Mouse (Mus musculus) liver, embryonic 14.5 days (tissue): ENCODE data around the gene Rhpn2. TPM values are rescaled to one million over a fixed set of nuclear protein-coding genes. Genes with fewer than 3 reads are reported as not detected.

ENCODE experiments used
- ATAC-seq: fragments of 200-750 bp; cut with Nextera tagmentation; 2 replicates; pipeline ENCODE4 v1.8.0; 2017; ENCODE audit warnings: moderate number of reproducible peaks, mild to moderate bottlenecking, moderate library complexity; ENCODE audit not compliant: insufficient read depth
- DNase-seq, 3 experiments: peaks; one replicate each; pipeline ENCODE4 v3.0.0-alpha.2; 2012 to 2013; ENCODE audit warnings: low read depth in 3 of 3, low spot score in 3 of 3
- H3K27ac ChIP-seq: fragments of 300-500 bp; sonication (generic); 2 replicates; pipeline ENCODE4 v1.5.1; 2014; ENCODE audit warnings: moderate library complexity, mild to moderate bottlenecking, control low read depth, inconsistent platforms
- H3K27me3 ChIP-seq: fragments of 300-500 bp; sonication (generic); 2 replicates; pipeline ENCODE4 v1.6.1; 2014; ENCODE audit warnings: mild to moderate bottlenecking, low read length, moderate library complexity; ENCODE audit not compliant: control insufficient read depth, insufficient read depth
- H3K36me3 ChIP-seq: fragments of 300-500 bp; sonication (generic); replicated peaks from 2 replicates; pipeline ENCODE4 v1.6.1; 2014; ENCODE audit warnings: low read depth; ENCODE audit not compliant: control insufficient read depth, insufficient read depth
- H3K4me1 ChIP-seq, 2 experiments: fragments of 200-500 bp in 1 of 2; fragments of 300-500 bp in 1 of 2; sonication (generic) in 1 of 2; replicated peaks; 2 replicates each; pipeline ENCODE4 v1.6.1; 2012 to 2014; ENCODE audit warnings: antibody characterized with exemption in 1 of 2, inconsistent platforms in 1 of 2, low read length in 1 of 2; ENCODE audit not compliant: control insufficient read depth in 2 of 2, insufficient read depth in 2 of 2
- H3K4me2 ChIP-seq: fragments of 300-500 bp; sonication (generic); 2 replicates; pipeline ENCODE4 v1.6.1; 2014; ENCODE audit warnings: low read depth, mild to moderate bottlenecking, control low read depth, moderate library complexity
- H3K4me3 ChIP-seq, 2 experiments: fragments of 200-500 bp in 1 of 2; fragments of 300-500 bp in 1 of 2; sonication (generic) in 1 of 2; 2 replicates each; pipeline ENCODE4 v1.5.1; 2012 to 2014; ENCODE audit warnings: low read depth in 2 of 2, low read length in 2 of 2, mild to moderate bottlenecking in 2 of 2, control low read depth in 1 of 2, inconsistent platforms in 1 of 2, moderate library complexity in 1 of 2; ENCODE audit not compliant: insufficient read depth in 1 of 2
- H3K9ac ChIP-seq: fragments of 300-500 bp; sonication (generic); replicated peaks from 2 replicates; pipeline ENCODE4 v1.6.1; 2014; ENCODE audit warnings: mild to moderate bottlenecking, control low read depth, moderate library complexity
- H3K9me3 ChIP-seq: fragments of 300-500 bp; sonication (generic); 2 replicates; pipeline ENCODE4 v1.6.1; 2016; ENCODE audit warnings: low read length, mixed read lengths; ENCODE audit not compliant: control insufficient read depth
- CTCF ChIP-seq: IDR thresholded peaks from 2 replicates; pipeline ENCODE4 v1.5.1; 2016; ENCODE audit warnings: antibody characterized with exemption, low read depth, control low read depth
- EP300 ChIP-seq: IDR thresholded peaks from 2 replicates; pipeline ENCODE4 v1.6.1; 2016; ENCODE audit warnings: antibody characterized with exemption, low read depth
- WGBS: fragments of 180-500 bp; shearing (Covaris S2); extraction: QIAGEN DNeasy Blood & Tissue Kit; methylation state at CpG from one replicate; pipeline ENCODE4 v1.1.7; 2014; ENCODE audit not compliant: insufficient replicate concordance; 5-methylcytosine and 5-hydroxymethylcytosine counted together
- polyA plus RNA-seq, 2 experiments: library from polyadenylated mRNA; depleted of rRNA in 1 of 2; stranded (reverse) in 1 of 2; unstranded in 1 of 2; fragments of >200 nt; fragmentation: Nextera tagmentation in 1 of 2; extraction: Ambion mirVana in 1 of 2; gene quantifications; 2 replicates each; pipeline versions ENCODE4 v1.2.1 to v1.2.3; 2012 to 2014

Gene Rhpn2
- polyA plus RNA-seq, 2 experiments, result 2.8 to 3.0 TPM

GRCm38 (mm10) chr7:35319755-35320154, 14.2 kb upstream of the Rhpn2 start:
- no peak overlapping the region for H3K27ac ChIP-seq
- H3K9ac ChIP-seq, result no peak overlapping the region
- H3K4me2 ChIP-seq, result no peak overlapping the region
- DNase-seq (no peak), ATAC-seq (no peak)
- peaks cover 0 to 15% of the 10 kb centered on the region in 2 experiments; a peak in 2 of 4 replicates for H3K4me1 ChIP-seq
- TF ChIP-seq CTCF, result no peak
- no peak for TF ChIP-seq EP300
- no peaks in the 10 kb centered on the region for H3K9me3 ChIP-seq
- no peaks in the 10 kb centered on the region for H3K36me3 ChIP-seq
- WGBS, result 59% methylated on average over 4 of the region's 4 CpGs
- no peak overlapping the region for H3K4me3 ChIP-seq
- no peaks in the 10 kb centered on the region for H3K27me3 ChIP-seq

GRCm38 (mm10) chr7:35322161-35322560, 11.8 kb upstream of the Rhpn2 start:
- no peak overlapping the region for H3K27ac ChIP-seq
- no peak overlapping the region for H3K4me2 ChIP-seq
- H3K27me3 ChIP-seq, result no peaks in the 10 kb centered on the region
- no peak for ATAC-seq
- no peak overlapping the region for H3K9ac ChIP-seq
- no peaks in the 10 kb centered on the region for H3K9me3 ChIP-seq
- no peak for TF ChIP-seq CTCF
- no peak for TF ChIP-seq EP300
- DNase-seq, result no peak
- no peaks in the 10 kb centered on the region for H3K36me3 ChIP-seq
- 40% methylated on average over 3 of the region's 3 CpGs for WGBS
- H3K4me3 ChIP-seq, result no peak overlapping the region
- peaks cover 0 to 13% of the 10 kb centered on the region in 2 experiments; a peak in 2 of 4 replicates for H3K4me1 ChIP-seq

- Histone ChIP-seq H3K36me3 (no peaks in the 10 kb centered on the region), H3K4me3 (no peak overlapping the region), H3K9me3 (no peaks in the 10 kb centered on the region), H3K4me2 (no peak overlapping the region), H3K4me1 (peaks cover 0 to 7% of the 10 kb centered on the region in 2 experiments; a peak in 1 of 4 replicates), H3K9ac (no peak overlapping the region), H3K27me3 (no peaks in the 10 kb centered on the region), H3K27ac (no peak overlapping the region)
- ATAC-seq (no peak), DNase-seq (no peak)
- 13% methylated on average over 11 of the region's 13 CpGs for WGBS
- TF ChIP-seq CTCF (no peak), EP300 (no peak)
Measured at GRCm38 (mm10) chr7:35322732-35323420, 11.1 kb upstream of the Rhpn2 start.

DNA sequence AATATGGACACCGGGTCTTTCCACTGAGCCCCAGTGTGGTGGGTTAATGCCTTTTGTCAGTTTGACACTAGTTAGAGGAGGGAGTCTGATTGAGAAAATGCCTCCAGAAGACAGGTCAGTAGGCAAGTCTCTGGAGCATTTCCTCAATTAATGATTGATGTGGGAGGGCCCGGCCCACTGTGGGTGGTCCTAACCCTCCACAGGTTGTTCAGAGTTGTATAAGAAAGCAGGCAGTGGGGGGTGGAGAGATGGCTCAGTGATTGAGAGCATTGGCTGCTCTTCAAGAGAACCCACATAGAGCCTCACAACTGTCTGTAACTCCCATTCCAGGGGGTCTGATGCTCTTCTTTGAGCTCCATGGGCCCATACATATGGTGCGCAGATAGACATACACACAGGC, 2.4 kb upstream of the Rhpn2 start:
- WGBS, result 59% methylated on average over 3 of the region's 3 CpGs
- no peak overlapping the region for H3K4me2 ChIP-seq
- no peak overlapping the region for H3K27ac ChIP-seq
- TF ChIP-seq EP300 (no peak), CTCF (no peak)
- H3K4me3 ChIP-seq, result no peak overlapping the region
- peaks cover 0 to 4% of the 10 kb centered on the region in 2 experiments; a peak in 1 of 4 replicates for H3K4me1 ChIP-seq
- H3K27me3 ChIP-seq, result peaks cover 32% of the 10 kb centered on the region
- no peak for ATAC-seq
- H3K36me3 ChIP-seq, result no peaks in the 10 kb centered on the region
- DNase-seq, result no peak
- H3K9me3 ChIP-seq, result no peaks in the 10 kb centered on the region
- H3K9ac ChIP-seq, result no peak overlapping the region

DNA sequence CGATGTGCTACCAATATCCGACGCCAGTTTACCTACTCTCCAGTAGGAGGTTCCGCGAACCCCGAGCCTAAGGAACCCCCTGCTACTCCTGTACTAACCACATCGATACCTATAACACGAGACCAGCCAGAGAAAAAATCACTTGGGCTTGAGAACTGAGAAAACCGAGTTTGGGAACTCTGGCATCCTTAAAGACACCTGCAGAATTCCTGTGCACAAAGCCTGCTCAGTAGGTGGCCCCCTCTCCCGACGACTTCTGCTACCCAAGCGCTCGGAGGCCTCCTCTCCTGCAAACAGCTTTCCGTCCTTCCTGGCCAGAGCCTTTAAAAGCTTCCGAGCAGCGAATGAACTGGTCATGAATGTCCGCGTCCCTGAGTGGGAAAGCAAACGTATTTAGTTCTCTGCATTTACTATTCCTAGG, 729 bp upstream of the Rhpn2 start:
- Histone ChIP-seq H3K4me3 (peak overlapping the region; percentile 54 to 56), H3K9ac (no peak overlapping the region), H3K4me1 (peaks cover 0 to 4% of the 10 kb centered on the region in 2 experiments; a peak in 1 of 4 replicates), H3K27me3 (peaks cover 37% of the 10 kb centered on the region), H3K36me3 (no peaks in the 10 kb centered on the region), H3K27ac (no peak overlapping the region), H3K9me3 (no peaks in the 10 kb centered on the region), H3K4me2 (peak overlapping the region; percentile 78)
- TF ChIP-seq CTCF (no peak; the same call in none of the 2 replicates), EP300 (no peak)
- no peak for ATAC-seq
- no peak for DNase-seq
- under 1% methylated on average over 19 of the region's 19 CpGs for whole genome bisulfite sequencing
